Mouse (Mus musculus) heart, embryonic 16.5 days (tissue): ENCODE data around the gene 4930402F06Rik. TPM values are rescaled to one million over a fixed set of nuclear protein-coding genes. Genes with fewer than 3 reads are reported as not detected.
A peak's percentile ranks its signal among the peaks of the same experiment; 100 is the strongest.

Source experiments
- ATAC-seq: fragments of 200-750 bp; cut with Nextera tagmentation; replicated peaks from 2 replicates; pipeline ENCODE4 v1.8.0; 2017; ENCODE audit warnings: moderate number of reproducible peaks; ENCODE audit not compliant: insufficient read depth, low FRiP score; ENCODE audit errors: extremely low read depth
- H3K27ac ChIP-seq: fragments of 300-500 bp; sonication (generic); 2 replicates; pipeline ENCODE4 v1.5.1; 2014; ENCODE audit warnings: mild to moderate bottlenecking, low read length, control low read depth, moderate library complexity
- H3K27me3 ChIP-seq: fragments of 300-500 bp; sonication (generic); 2 replicates; pipeline ENCODE4 v1.6.1; 2014; ENCODE audit warnings: low read length, mixed read lengths; ENCODE audit not compliant: control insufficient read depth, insufficient read depth
- H3K36me3 ChIP-seq: fragments of 300-500 bp; sonication (generic); 2 replicates; pipeline ENCODE4 v1.6.1; 2014; ENCODE audit not compliant: control insufficient read depth, insufficient read depth
- H3K4me1 ChIP-seq: fragments of 300-500 bp; sonication (generic); 2 replicates; pipeline ENCODE4 v1.6.1; 2014; ENCODE audit warnings: low read length, mixed read lengths; ENCODE audit not compliant: control insufficient read depth, insufficient read depth
- H3K4me2 ChIP-seq: fragments of 300-500 bp; sonication (generic); 2 replicates; pipeline ENCODE4 v1.6.1; 2014; ENCODE audit warnings: low read depth, mild to moderate bottlenecking, control low read depth, low read length
- H3K4me3 ChIP-seq: fragments of 300-500 bp; sonication (generic); 2 replicates; pipeline ENCODE4 v1.5.1; 2014; ENCODE audit warnings: mild to moderate bottlenecking, control low read depth, low read length
- H3K9ac ChIP-seq: fragments of 300-500 bp; sonication (generic); 2 replicates; pipeline ENCODE4 v1.6.1; 2014; ENCODE audit warnings: low read length, control low read depth
- H3K9me3 ChIP-seq: fragments of 300-500 bp; sonication (generic); replicated peaks from 2 replicates; pipeline ENCODE4 v1.6.1; 2016; ENCODE audit warnings: low read length; ENCODE audit not compliant: control insufficient read depth
- WGBS: fragments of 180-500 bp; shearing (Covaris S2); extraction: QIAGEN DNeasy Blood & Tissue Kit; methylation state at CpG from one replicate; pipeline ENCODE4 v1.1.7; 2014; 5-methylcytosine and 5-hydroxymethylcytosine counted together
- polyA plus RNA-seq: library from polyadenylated mRNA; unstranded; fragments of >200 nt; fragmentation: Nextera tagmentation; extraction: Ambion mirVana; gene quantifications from 2 replicates; pipeline ENCODE4 v1.2.1, GENCODE M21; 2015

The 4930402F06Rik gene
- polyA plus RNA-seq, 1 experiment from 2014 or later = not detected

DNA sequence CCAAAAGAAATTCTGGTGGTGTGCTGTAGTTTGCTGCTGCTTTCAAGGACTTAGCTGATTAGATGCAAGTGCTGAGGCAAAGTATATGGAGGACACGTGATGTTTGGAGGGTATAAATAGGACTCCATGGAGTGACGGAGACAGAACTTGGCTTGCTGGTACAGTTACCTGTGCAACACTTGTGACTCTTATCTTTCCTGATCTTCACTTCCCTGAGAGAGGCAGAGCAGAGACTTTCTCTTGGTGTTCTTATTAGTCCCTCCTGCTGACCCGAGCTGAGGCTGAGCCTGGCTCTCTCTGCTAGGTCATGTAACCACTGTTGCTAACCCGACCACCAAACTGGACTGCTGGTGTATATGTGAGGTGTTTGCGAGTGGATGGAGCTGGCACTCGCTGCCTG, 12.5 kb upstream of the 4930402F06Rik start:
- peaks cover 21% of the 10 kb centered on the region for H3K36me3 ChIP-seq
- H3K4me1 ChIP-seq = peaks cover 10% of the 10 kb centered on the region; the same call in 1 of the 2 replicates
- no peak overlapping the region for H3K4me3 ChIP-seq
- H3K9me3 ChIP-seq = no peaks in the 10 kb centered on the region
- H3K27me3 ChIP-seq = no peaks in the 10 kb centered on the region
- no peak for ATAC-seq
- no peak overlapping the region for H3K27ac ChIP-seq
- no peak overlapping the region for H3K9ac ChIP-seq
- 77% methylated on average over 6 of the region's 6 CpGs for WGBS
- no peak overlapping the region for H3K4me2 ChIP-seq

DNA sequence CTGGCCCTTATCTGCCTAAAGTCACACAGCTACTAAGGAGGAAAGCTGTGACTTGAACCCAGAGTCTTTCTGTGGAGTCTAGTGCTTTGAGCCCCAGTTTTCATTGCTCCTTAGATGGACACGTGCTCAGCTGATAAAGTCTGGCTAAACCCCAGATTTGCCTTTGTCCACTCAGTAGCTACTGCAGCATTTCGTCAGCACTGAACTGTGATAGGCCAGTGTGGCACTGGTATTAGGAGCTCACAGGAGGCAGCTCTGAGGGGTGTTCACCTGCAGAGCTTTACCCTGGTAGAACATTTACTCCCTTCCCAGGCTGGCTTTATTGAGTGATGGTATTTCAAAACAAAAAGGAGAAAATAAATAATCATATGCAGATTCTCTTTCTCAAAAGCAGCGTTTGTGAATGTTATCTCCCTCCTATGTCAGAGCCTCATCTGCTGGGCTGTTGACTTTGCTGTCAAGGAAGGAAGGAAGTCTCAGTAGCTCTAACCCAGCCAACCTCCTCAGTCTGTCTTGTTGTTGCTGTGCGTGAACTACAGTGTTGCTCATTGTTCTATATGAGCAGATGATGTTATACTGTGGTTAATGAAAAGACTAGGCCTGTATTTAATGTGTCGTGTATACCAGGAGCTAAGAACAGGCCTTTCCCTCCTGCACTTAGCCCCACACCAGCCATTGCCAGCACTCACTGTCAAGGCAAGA, 11.6 kb upstream of the 4930402F06Rik start:
- peaks cover 21% of the 10 kb centered on the region for H3K36me3 ChIP-seq
- no peaks in the 10 kb centered on the region for H3K27me3 ChIP-seq
- H3K4me2 ChIP-seq = no peak overlapping the region
- peak overlapping the region; percentile 61 for H3K27ac ChIP-seq
- WGBS = 61% methylated on average over 5 of the region's 5 CpGs
- H3K4me3 ChIP-seq = no peak overlapping the region
- H3K4me1 ChIP-seq = peaks cover 7% of the 10 kb centered on the region; the same call in 1 of the 2 replicates
- no peak overlapping the region for H3K9ac ChIP-seq
- ATAC-seq = no peak
- H3K9me3 ChIP-seq = no peaks in the 10 kb centered on the region

DNA sequence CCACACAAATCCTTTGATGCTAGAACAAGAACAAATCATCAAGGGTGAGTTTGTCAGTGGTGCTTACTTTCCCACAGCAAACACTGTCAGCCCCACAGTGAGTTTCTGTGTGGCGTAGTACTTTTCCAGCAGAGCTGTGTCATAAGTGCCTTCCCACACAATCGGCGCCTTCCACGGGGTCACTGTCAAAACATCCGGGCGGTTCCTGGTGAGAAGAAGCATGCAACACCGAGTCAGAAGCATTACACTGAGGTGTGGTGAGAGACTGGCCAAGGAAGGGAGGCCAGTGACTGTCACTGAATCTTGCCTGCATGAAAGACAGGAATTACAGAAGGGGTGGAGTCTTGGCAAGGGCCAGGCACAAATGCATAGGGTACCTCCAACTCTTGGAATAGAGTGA, 10.9 kb upstream of the 4930402F06Rik start:
- Histone ChIP-seq H3K9me3 (no peaks in the 10 kb centered on the region), H3K4me1 (peaks cover 7% of the 10 kb centered on the region; the same call in 1 of the 2 replicates), H3K4me3 (no peak overlapping the region), H3K9ac (no peak overlapping the region), H3K4me2 (no peak overlapping the region), H3K36me3 (peaks cover 21% of the 10 kb centered on the region), H3K27me3 (no peaks in the 10 kb centered on the region), H3K27ac (peak overlapping the region; percentile 41; the same call in 1 of the 2 replicates)
- WGBS = 51% methylated on average over 7 of the region's 7 CpGs
- no peak for ATAC-seq

- Histone ChIP-seq H3K27ac (no peak overlapping the region), H3K4me1 (peaks cover 7% of the 10 kb centered on the region; the same call in 1 of the 2 replicates), H3K36me3 (peaks cover 23% of the 10 kb centered on the region), H3K27me3 (no peaks in the 10 kb centered on the region), H3K4me2 (no peak overlapping the region), H3K4me3 (no peak overlapping the region), H3K9me3 (no peaks in the 10 kb centered on the region), H3K9ac (no peak overlapping the region)
- ATAC-seq = no peak
- WGBS = 87% methylated on average over 6 of the region's 6 CpGs
Observed at GRCm38 (mm10) chr2:35407266-35407665, 10.3 kb upstream of the 4930402F06Rik start.

DNA sequence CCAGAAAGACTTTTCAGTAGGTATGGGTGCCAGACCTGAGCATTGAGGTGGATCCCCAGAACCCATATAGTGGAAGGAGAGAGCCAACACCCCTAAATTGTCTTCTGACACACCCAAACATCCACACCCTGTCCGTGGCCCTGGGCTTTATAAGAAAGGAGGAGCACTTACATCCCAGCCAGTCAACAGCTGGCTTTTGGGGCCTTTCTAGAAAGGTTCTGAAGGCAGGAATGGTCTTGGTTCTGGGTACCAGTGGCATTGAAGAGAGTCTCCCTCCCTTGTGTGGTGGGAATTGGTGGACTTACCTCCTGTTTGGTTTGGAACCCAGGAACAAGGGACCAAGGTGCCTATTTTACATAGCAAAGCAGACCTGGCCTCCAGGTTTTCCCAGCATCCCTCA, 9.6 kb upstream of the 4930402F06Rik start:
- ATAC-seq = no peak
- Histone ChIP-seq H3K36me3 (peaks cover 27% of the 10 kb centered on the region), H3K9me3 (no peaks in the 10 kb centered on the region), H3K9ac (no peak overlapping the region), H3K4me1 (peaks cover 7% of the 10 kb centered on the region; the same call in 1 of the 2 replicates), H3K27ac (no peak overlapping the region), H3K4me2 (no peak overlapping the region), H3K4me3 (no peak overlapping the region), H3K27me3 (no peaks in the 10 kb centered on the region)
- 72% methylated on average over 1 of the region's 1 CpGs for WGBS

DNA sequence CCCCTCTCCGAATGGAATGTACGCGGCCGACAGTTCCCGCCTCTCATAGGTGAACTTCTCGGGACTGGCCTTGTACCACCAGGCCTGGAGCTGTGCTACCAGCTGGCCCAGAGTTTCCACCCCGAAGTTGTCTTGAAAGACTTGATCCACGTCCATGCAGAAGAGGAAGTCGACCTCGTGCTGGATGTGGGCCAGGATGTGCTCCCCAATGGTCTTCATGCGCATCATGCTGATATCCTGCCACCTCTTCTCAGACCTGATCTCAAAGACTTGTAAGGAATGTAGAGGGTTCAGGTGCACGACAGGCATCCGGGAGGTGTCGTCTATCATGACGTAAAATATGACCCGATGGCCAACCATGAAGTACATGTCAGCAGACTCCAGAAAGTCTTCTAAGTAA, 5.4 kb upstream of the 4930402F06Rik start:
- Histone ChIP-seq H3K4me3 (no peak overlapping the region), H3K36me3 (peaks cover 20% of the 10 kb centered on the region), H3K4me1 (no peaks in the 10 kb centered on the region), H3K27me3 (no peaks in the 10 kb centered on the region), H3K27ac (no peak overlapping the region), H3K9ac (no peak overlapping the region), H3K4me2 (no peak overlapping the region), H3K9me3 (no peaks in the 10 kb centered on the region)
- no peak for ATAC-seq
- 84% methylated on average over 16 of the region's 16 CpGs for WGBS

GRCm38 (mm10) chr2:35400739-35401138, 3.8 kb upstream of the 4930402F06Rik start:
- H3K36me3 ChIP-seq = peaks cover 7% of the 10 kb centered on the region
- H3K27me3 ChIP-seq = no peaks in the 10 kb centered on the region
- H3K9ac ChIP-seq = no peak overlapping the region
- peaks cover 4% of the 10 kb centered on the region; the same call in 1 of the 2 replicates for H3K4me1 ChIP-seq
- H3K4me3 ChIP-seq = no peak overlapping the region
- no peak for ATAC-seq
- H3K9me3 ChIP-seq = no peaks in the 10 kb centered on the region
- 89% methylated on average over 7 of the region's 7 CpGs for WGBS
- no peak overlapping the region for H3K27ac ChIP-seq
- no peak overlapping the region for H3K4me2 ChIP-seq

DNA sequence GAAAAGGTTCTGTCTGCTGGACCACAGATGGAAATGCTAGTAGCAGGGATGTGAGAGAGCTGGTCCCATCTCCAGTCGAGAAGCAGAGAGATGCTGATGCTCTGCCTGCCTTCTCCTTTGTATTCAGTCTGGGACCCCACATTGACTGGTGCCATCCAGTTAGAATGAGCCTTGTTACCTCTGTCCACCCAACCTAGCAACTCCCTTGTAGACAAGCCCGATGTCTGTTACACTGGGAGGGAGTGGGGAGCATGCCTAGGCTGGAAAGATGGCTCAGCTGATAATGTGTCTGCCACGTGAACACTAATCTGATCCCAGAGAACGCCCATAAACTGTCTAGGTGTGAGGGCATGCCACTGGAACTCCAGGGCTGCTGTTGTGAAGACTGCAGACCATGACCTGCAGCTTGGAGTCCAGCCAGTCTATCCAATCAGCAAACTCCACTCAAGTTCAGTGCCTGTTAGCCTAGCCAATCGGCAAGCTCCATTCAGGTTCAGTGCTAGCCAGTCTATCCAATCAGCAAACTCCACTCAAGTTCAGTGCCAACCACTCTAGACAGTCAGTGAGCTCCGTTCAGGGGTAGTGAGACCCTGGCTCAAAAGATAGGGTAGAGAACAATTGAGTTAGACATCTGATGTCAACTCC, 1.3 kb upstream of the 4930402F06Rik start:
- H3K27ac ChIP-seq = no peak overlapping the region
- H3K36me3 ChIP-seq = peaks cover 7% of the 10 kb centered on the region
- ATAC-seq = 0 out of 2 replicates have a peak, but pooled peaks have one; percentile 16

GRCm38 (mm10) chr2:35397590-35398173, 707 bp upstream of the 4930402F06Rik start:
- H3K27ac ChIP-seq = no peak overlapping the region; the same call in 1 of the 2 replicates
- 0 out of 2 replicates have a peak, but pooled peaks have one; percentile 25 for ATAC-seq
- WGBS = 42% methylated on average over 11 of the region's 11 CpGs
- H3K36me3 ChIP-seq = peaks cover 7% of the 10 kb centered on the region
- no peak overlapping the region for H3K4me2 ChIP-seq
- H3K9me3 ChIP-seq = no peaks in the 10 kb centered on the region
- H3K27me3 ChIP-seq = no peaks in the 10 kb centered on the region
- peaks cover 4% of the 10 kb centered on the region; the same call in 1 of the 2 replicates for H3K4me1 ChIP-seq
- H3K4me3 ChIP-seq = no peak overlapping the region
- H3K9ac ChIP-seq = no peak overlapping the region

More for the DNA sequence above, 1.3 kb upstream of the 4930402F06Rik start:
- 77% methylated on average over 6 of the region's 6 CpGs for WGBS
- H3K27me3 ChIP-seq = no peaks in the 10 kb centered on the region
- no peak overlapping the region for H3K4me2 ChIP-seq
- peaks cover 4% of the 10 kb centered on the region; the same call in 1 of the 2 replicates for H3K4me1 ChIP-seq
- no peak overlapping the region for H3K9ac ChIP-seq
- no peak overlapping the region for H3K4me3 ChIP-seq
- no peaks in the 10 kb centered on the region for H3K9me3 ChIP-seq
